Mouse (Mus musculus) adrenal gland, adult 18-20 months (tissue): Measurements from ENCODE around the gene Capzb. TPM values are rescaled to one million over a fixed set of nuclear protein-coding genes. Genes with fewer than 3 reads are reported as not detected.

Experiments used
- DNase-seq, 2 experiments: peaks; one replicate each; pipeline ENCODE4 v3.0.0; 2021 to 2022; ENCODE audit warnings: low spot score in 2 of 2
- total RNA-seq, 2 experiments: library from RNA; stranded (reverse); gene quantifications; 1 replicate in 1 of 2; 2 replicates in 1 of 2; pipeline ENCODE4 v1.2.3; 2021

Gene Capzb
- total RNA-seq, 2 experiments from 2014 or later: 351 to 362 TPM

DNA sequence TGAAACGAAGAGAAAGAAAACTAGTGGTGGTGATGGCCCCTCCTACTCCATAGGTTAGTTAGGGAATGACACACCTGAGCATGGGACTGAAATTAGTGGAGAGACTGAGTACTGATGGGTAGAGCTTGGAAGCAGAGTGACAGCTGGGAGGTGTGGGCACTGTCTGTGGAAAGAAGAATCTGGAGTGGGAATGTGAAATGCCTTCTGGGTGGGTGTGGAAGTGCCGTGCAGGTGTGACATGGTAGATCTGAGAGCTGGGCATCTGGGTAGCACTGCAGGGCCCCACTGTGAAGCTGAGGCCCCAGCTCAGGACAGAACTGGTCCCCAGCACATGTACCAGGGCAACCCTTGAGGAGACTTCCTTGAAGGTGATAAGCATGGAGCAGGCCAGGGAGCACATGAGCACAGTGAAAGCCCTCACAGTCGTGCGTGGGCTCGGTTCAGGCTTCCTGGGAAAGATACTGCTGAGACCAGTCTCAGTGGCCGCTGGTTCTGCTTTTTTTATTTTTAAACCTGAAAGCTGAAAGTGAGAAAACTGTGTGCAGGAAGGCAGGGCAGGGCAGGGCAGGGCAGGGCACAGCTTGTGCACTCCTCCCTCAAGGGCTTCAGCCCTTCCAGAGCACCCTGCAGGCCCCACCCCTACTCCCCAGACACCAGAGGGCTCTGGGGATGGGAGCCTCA lies 66.1 kb downstream of the Capzb start:
- no peak for DNase-seq

DNA sequence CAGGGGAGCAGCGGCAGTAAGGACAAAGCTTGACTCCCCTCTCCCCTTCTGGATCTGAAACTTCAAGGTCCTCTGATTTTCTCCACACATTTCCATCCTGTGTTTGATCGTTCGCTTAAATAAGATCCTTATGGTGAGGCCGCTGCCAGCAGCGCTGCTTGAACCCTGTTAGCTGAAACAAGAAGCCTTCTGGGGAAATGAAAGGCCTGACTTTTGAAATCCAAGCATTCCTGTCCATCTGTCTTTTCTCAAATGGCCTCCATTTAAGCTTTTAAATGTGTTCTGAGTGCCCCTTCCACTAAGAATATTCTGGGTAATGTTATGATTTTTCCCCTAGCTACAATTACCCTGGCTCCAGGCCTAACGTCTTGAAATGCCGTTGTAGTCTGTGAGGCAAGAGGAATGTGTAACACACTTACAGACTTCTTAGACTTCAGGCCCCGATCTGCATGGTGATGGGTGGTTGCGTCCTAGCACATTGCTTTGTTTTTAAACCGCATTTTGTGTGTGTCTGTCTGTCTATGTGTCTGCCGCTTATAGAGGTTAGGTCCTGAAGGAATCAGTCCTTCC lies 66.7 kb downstream of the Capzb start:
- DNase-seq: no peak

DNA sequence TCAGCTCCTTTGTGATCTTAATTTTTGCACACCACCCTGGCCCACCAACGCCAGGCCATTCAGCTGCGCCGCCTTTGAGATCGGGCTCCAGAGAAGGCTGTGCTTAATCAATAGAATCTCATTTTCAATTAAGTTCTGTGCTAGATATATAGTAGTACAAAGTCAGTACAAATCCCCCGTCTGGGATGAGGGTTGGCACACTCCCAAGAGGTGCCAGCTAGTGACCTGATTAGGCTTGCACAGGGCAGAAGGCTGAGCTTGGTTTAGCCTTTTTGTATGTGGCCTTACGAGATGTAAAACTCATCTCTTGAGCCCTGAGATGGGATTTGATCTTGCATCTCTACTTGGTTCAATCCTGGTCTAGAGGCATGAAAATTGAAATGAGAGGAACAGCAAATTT lies 70.3 kb downstream of the Capzb start:
- no peak for DNase-seq

DNA sequence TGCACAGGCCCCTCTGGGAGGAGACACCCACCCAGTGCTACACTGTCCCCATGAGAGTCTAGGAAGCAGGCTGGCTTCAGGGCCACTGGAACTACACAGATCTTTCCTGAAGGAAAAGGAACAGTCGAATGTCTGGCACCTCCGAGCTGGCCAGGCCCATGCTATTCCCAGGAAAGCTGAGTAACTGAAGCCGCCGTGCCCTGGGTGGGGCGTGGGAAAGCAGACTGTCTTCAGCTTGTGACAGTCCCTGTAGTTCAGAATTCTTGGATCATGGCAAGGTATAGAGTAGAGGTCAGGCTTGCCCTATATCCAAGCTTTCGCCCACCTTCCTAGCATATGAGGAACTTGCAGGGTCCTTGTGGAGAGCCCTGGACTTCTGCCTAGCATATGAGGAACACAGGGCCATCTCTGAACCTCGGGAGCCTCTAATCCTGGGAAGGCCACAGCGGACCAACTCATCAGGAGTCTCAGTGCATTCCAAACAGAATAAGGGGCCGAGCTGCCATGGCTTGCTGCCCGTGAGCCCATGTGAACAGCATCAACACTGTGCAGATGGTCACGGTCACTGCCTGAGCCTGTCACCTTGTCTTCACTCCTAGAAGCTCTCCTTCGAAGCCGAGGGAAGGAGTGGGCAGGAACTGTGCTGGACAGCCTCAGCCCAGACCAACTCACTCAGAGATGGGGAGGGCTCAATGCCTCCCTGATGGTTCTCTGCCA lies 73.2 kb downstream of the Capzb start:
- no peak for DNase-seq

DNA sequence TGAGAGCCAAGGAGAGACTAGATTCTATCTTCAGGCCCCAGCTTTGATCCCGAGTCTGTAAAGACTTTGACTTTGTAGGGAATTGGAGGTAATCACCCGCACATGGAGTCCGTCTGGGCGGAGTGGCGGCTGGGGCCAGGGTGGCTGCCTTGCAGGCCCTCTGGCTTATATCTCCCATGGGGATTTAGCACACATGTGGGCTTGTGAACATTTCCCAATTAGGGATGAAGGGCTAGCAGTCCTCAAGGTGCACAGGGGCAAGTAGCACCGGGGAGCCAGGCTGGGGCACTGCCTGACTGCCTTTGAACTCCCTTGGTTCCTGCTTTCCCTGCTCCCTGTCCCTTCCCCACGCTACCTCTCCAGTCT lies 73.8 kb downstream of the Capzb start:
- no peak for DNase-seq

DNA sequence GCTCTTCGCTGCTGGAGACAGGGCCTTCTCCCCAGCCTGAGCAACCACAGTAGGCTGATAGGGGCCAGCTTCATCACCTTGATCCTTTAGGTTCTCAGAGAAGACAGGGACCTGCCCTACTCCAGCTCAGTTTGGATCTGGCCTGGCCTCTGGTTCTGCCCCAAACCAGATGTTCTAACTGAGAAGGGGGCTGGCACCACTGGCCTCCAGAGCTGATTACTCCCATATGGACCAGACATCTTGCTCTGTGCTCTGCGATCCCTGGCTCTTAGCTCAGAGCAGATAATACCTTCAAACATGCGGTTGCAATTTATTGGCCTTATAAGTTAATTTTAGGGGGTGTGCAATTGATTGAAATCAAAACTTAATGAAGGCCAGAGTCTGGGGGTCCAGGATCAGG lies 74.6 kb downstream of the Capzb start:
- DNase-seq: no peak

DNA sequence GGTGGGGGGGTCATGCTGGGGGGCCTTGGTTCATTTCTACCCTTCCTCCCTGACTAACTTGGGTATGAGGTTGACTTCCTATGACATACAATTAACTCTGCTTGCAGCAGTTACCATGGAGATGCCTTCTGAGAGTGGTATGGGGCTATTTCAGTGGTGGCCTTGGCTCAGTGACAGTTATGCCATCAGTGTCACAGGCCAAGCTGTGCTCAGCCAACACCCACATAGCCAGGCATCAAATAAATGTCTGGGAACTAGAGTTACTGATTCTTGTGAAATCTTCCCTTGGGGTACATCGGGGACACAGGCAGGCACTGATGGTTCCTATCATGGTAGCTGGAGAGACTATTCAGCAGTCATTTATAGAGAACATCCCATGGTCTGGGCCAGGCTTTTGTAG lies 75.5 kb downstream of the Capzb start:
- DNase-seq: no peak

DNA sequence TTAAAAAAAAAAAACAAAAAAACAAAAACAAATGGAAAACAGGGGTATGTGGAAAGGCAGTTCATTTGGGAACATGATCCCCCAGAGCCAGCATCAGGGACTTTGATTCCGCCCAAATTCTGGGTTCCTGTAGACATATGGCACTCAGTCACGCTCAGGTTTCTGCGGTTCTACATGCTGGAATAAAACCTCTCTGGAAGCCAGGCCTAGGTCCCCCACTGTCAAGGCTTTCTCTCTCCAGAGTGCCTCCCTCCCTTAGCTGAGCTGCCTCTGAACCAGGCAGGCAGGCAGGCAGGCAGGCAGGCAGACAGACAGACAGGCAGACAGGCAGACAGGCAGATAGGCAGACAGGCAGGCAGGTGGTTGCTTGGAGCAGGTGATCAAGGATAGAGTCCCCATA lies 77.5 kb downstream of the Capzb start:
- DNase-seq: no peak

DNA sequence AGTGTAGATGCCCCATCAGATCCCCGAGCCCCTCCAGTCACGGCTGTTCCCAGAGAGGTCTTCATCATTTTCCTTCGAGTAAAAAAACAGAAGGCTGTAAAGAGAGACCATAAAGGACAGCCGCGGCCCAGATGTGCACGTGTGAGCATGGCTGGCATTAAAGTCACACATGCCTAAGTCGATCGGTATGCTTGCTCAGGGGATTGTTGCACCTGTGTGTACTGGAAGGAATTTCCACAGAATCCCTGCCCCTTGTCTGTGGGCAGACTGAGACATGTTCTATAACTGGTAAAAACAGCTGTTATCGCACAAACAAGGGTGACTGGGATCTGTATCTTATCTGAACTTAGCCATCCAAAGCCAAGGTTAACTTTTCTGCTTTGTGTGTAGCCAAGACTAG lies 78.9 kb downstream of the Capzb start:
- no peak for DNase-seq

DNA sequence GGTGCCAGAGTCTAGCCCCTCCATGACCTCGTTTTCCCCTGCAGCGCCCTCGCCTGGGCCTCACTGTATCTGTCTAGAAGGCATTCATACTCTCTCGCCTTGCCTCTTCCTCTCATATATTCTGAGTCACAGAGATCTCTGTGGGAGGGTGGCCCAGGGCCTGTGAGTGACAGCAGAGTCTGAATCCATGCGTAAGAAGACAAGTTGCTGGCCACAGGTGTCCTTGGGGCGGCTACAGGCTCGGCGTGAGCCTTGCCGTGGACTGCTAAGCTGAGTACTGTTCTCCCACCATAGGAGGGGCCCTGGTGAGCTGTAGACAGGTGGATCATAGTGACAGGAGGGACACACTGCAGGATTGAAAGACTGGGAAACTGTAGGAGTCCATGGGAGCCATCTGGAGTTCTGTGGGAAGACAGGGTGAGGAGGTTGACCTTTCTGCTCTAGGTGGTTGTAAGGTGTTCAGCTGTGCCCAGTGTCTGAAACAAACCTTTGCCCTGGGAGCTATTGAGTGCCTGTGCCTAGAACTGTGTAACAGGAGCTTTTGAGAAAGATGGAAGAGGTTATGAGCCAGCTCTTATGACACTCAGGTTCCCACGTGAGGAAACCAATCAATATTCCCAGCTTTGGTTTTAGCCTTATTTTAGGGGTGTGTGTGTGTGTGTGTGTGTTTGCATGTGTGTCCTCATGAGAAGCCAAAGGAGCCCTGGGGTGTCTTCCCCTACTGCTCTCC lies 80.4 kb downstream of the Capzb start:
- DNase-seq: no peak

DNA sequence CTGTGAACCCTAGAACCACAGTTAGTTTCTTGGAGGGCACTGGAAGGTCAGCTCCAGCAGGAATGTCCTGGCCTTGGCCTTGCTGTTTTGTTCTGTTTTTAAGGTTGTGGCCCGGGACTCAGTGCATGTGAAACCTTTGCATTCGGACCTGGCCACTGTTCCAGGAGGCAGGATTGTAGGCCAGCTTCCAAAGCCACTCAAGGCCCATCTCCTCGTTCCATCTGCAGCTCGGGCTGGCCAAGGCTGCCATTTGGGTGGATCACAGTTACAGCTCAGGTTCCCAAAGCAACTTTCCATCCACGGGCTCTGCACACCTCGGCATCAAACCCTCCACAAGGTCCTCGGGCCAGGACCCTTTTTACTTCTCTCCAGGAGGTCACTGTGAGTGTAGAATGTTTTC lies 81.9 kb downstream of the Capzb start:
- DNase-seq: no peak

DNA sequence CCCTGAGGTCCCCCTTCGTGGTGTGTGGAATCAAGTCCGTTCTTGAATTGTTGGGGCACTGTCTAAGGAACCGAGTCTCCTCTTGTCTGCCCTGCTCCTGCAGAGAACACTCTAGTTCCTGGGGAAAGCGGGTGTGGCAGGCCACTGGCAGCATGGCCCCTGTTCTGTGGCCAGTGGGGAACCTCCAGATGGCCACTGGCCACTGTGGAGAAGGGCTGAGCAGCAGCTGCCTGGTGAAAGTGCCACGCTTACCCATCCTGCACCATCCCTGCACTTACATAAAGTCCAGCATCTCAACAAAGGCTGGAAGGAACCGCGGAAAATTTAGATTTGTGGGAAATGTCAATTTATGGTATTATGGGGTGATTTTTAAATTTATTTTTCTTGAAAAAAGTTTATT lies 83.7 kb downstream of the Capzb start:
- DNase-seq: no peak

DNA sequence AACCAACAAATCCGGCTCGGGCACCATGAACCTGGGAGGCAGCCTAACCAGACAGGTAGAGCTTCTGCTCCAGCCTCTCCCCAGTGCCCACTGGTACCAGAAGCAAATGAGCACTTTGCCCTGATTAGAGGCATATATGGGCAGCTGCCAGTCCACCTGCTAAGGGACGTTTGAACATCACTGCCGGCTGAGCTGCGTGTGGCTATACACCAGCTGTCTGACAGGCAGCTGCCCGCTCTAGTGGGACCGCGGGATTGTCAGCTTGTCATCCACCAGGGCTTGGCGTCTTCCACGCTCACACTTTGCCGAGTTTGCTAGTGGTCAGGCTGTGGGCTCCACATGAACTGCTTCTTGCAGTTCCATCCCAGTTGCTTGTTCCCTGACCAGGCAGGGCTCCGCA lies 87.8 kb downstream of the Capzb start:
- DNase-seq: no peak

DNA sequence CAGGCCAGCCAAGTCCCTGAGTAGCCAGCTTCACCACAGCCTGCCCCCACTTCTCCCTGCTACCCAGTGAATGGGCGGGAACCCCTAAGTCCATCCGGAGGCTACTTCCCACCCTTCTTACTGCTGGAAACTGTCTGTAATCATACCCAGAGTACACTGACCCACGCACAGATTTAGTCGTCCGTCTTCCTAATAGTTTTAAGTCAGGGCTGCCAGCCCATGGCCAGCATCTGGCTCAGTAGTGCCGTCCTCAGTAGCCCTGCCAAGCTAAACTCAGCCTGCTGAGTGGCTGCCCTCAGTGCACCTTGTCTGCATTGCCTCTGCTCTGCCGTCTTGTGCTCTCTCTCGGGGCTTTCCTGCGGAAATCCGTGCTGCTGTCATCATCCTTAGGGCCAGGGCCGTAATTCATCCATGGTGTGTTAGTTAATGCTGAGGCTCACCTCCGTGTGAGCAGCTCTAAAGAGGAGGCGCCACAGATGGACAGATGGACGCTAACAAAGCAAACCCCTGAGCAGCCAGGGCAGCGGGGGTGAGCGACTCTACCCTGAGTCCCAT lies 89.2 kb downstream of the Capzb start:
- DNase-seq: no peak

DNA sequence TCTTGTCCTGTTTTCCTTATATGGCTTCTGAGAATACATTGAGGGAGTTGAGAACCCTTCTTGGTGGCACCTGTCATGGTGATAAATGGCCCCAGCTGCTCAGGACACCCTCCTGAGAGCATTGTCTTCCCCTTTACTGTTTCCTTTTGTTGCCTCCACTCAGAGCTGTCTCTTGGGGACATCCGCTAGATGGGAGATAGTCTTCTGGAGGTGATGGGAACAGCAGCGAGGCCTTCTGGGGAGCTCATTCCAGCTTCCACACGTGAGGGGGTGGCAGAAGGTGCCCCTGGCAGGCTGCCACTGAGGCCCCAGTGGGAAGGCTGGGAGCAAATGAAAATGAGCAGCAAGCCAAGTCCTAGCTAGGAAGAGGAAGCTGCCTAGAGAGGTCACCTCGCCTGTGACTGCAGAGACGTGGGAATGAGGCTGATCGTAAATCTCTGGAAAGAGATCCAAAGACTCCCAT lies 90.3 kb downstream of the Capzb start:
- no peak for DNase-seq

DNA sequence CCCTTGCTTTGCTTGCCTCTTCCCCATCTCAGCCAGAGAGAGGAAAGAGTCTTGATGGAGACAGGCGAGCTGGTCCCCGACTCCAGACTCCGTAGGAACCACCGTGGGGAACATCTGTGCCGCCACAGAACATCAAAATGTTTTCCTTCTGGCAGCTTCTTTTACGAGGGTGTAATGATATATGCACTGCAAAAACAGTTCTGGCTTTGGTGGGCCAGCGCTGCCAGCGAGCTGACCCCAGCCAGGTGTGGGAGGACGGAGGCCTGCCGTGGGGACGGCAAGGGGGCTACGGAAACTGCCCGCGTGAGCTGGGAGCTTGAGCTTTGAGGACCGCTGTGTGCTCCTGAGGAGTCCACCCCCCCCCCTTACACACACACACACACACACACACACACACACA lies 92.2 kb downstream of the Capzb start:
- no peak for DNase-seq

DNA sequence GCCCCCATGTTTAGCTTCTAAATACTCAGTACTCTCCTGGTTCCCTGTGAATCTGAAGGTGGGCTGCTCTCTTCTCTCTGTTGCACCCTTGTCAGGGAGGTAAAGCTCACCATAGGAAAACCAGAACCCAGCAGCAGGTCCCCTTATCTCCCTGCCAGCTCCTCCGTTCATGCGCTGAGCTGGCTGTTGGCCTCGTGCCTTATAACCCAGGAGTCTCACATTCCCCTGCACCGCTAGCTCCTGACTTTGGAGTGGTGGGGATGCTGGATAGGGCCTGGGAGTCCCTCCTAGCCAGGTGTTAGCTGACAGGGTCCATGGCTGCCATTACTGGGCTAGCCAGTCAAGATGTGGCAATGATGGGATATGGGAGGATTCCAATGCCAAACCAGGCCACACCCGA lies 93.5 kb downstream of the Capzb start:
- DNase-seq: no peak

DNA sequence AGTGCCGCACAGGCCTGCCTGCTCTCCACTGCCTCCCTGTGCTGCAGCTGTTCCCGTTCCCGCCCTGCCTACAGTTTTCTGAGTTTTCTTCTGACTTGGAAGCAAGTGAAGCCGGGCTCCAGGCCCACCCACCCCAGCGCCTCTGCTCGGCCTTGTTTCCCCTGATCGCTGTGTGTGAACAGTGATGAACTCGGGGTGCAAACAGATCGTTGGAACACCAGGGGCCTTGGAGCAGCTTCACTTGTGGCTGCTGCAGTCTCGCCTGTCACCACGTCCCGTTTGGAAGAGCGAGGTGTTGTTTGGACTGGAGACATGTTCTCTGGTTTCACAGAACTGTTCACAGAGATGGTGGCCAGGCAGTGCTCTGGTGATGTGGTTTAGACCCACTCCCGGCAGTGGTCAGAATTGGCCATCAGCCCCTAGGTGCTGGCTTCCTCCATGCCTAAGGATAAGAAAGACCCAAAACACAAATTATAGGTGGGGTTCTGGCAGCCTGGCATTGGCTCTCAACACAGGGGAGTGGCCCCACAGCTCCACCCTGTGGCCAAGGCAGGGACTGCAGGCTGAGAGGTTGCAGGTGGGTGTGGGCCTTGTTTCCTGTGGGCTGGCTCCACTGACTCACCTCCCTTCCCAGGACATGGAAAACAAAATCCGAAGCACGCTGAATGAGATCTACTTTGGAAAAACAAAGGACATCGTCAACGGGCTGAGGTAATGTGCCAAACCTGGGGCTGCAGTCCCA lies 94.6 kb downstream of the Capzb start:
- DNase-seq: peak; percentile 88 to 91

DNA sequence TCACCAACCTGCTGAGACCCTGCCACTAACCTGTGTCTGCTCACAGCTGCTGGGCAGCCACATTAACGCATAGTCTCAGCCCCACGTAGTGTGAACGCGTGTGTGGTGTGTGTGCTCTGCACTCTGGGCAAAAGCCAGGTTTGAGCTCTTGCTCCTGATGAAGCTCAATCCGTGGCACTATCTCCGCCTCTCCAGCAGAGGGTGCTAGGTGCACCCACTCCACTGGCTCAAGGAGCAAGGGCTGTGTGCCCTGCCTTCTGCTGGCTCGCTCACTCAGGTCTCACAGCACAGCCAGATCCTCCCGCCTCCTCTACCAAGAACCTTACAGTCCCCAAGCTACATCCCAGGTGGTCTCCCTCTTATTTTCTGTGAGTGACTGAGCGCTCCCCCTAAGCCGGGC lies 96.3 kb downstream of the Capzb start:
- peak in 1 of 2 experiments; percentile 44 for DNase-seq

DNA sequence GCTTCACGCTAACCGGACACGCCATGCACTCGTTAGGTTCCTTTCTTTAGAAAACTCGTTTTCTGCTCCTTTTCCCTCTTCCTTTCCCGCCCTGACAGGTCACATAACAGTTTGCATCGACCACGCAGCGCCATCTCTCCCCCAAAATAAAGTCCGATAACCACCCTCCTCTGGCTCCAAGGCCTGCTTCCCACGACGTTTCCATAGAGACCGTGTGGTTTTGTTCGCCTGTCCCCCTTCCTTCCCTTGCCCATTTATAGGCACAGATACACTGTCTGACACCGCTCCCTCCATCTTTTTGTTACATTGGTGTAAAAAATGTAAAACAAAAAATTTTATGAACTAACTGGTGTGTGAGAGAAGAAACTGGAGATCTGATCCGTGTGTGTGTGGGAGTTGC lies 98.4 kb downstream of the Capzb start:
- DNase-seq: no peak

DNA sequence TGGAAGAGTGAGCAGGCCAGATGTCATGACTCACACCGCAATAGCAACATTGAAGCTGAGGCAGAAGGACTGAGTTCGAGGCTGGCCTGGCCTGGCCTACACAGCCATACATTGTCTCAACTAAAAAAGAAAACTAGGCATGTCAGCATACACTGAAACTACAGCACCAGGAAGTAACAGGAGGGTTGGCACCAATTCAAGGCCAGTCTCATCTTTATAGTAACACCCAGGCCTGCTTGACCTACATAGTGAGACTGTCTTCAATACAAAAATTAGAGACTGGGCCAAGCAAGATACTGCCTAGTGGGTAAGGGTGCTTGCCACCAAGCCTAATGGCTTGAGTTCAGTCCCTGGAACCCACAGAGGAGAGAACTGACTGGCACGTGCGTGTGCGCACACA lies 99.3 kb downstream of the Capzb start:
- DNase-seq: no peak
